Mouse (Mus musculus) C2C12 (cell line): Measurements from ENCODE around the gene Spty2d1. TPM values are rescaled to one million over a fixed set of nuclear protein-coding genes. Genes with fewer than 3 reads are reported as not detected.

Experiments
- H3K27me3 ChIP-seq: one replicate; pipeline ENCODE4 v1.6.1; 2011; ENCODE audit not compliant: control insufficient read depth, insufficient read depth, insufficient read length
- H3K36me3 ChIP-seq: one replicate; pipeline ENCODE4 v1.6.1; 2011; ENCODE audit not compliant: control insufficient read depth, insufficient read depth
- H3K4me3 ChIP-seq: one replicate; pipeline ENCODE4 v1.5.1; 2011; ENCODE audit warnings: mild to moderate bottlenecking, control low read depth; ENCODE audit not compliant: poor library complexity, insufficient read depth, severe bottlenecking
- H3K79me2 ChIP-seq: one replicate; pipeline ENCODE4 v1.6.1; 2011; ENCODE audit not compliant: control insufficient read depth, insufficient read depth
- H3K79me3 ChIP-seq: one replicate; pipeline ENCODE4 v1.6.1; 2011; ENCODE audit warnings: low read depth, control low read depth
- H3ac ChIP-seq: one replicate; pipeline ENCODE3; 2011; ENCODE audit warnings: low read depth; ENCODE audit not compliant: control insufficient read depth, insufficient read length
- CEBPB ChIP-seq: IDR thresholded peaks from one replicate; pipeline ENCODE4 v1.6.1; 2011; ENCODE audit warnings: low read depth, mild to moderate bottlenecking, control low read depth, moderate library complexity
- CTCF ChIP-seq: IDR thresholded peaks from one replicate; pipeline ENCODE4 v1.5.1; 2011; ENCODE audit not compliant: control insufficient read depth, insufficient read depth, insufficient read length
- FOSL1 ChIP-seq: IDR thresholded peaks from one replicate; pipeline ENCODE4 v1.8.0; 2011; ENCODE audit warnings: mild to moderate bottlenecking, low read length; ENCODE audit not compliant: poor library complexity, insufficient read depth, severe bottlenecking
- MAX ChIP-seq: IDR thresholded peaks from one replicate; pipeline ENCODE4 v1.6.1; 2011; ENCODE audit warnings: mild to moderate bottlenecking, control low read depth
- MYOD1 ChIP-seq: IDR thresholded peaks from one replicate; pipeline ENCODE4 v1.6.1; 2011; ENCODE audit warnings: low read depth; ENCODE audit not compliant: control insufficient read depth, insufficient read length
- MYOG ChIP-seq: IDR thresholded peaks from one replicate; pipeline ENCODE4 v1.6.1; 2011; ENCODE audit not compliant: control insufficient read depth, insufficient read length; ENCODE audit errors: extremely low read depth
- USF1 ChIP-seq: IDR thresholded peaks from one replicate; pipeline ENCODE4 v1.6.1; 2011; ENCODE audit warnings: low read depth, mild to moderate bottlenecking, control low read depth, moderate library complexity
- polyA plus RNA-seq: library from polyadenylated mRNA; unstranded; fragments of >200 nt; fragmentation: generic; extraction: Trizol; gene quantifications from one replicate; pipeline ENCODE4 v1.2.1, GENCODE M21; 2012; ENCODE audit warnings: missing spikeins

Gene Spty2d1
- polyA plus RNA-seq, 1 experiment, result 5.3 TPM

DNA sequence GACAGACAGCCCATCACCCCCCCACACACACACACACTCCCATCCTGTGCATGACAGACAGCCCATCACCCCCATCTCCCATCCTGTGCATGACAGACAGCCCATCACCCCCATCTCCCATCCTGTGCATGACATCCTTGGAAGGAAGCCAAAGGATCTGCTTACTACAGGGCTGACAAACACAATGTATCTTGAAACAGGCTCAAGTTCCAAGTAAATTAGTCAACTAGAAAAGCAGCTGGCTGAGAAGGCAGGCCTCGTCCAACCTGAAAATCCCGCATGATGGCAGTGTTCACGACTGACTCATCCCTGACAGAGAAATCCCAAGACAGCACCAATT lies 7.6 kb downstream of the Spty2d1 start:
- H3K79me2 ChIP-seq, result peaks cover 75% of the 10 kb centered on the region
- H3ac ChIP-seq, result no peak overlapping the region
- no peak overlapping the region for H3K4me3 ChIP-seq
- TF ChIP-seq MYOD1 (peak; percentile 57), CEBPB (no peak)
- peaks cover 41% of the 10 kb centered on the region for H3K79me3 ChIP-seq
- peaks cover 22% of the 10 kb centered on the region for H3K36me3 ChIP-seq
- H3K27me3 ChIP-seq, result no peaks in the 10 kb centered on the region

DNA sequence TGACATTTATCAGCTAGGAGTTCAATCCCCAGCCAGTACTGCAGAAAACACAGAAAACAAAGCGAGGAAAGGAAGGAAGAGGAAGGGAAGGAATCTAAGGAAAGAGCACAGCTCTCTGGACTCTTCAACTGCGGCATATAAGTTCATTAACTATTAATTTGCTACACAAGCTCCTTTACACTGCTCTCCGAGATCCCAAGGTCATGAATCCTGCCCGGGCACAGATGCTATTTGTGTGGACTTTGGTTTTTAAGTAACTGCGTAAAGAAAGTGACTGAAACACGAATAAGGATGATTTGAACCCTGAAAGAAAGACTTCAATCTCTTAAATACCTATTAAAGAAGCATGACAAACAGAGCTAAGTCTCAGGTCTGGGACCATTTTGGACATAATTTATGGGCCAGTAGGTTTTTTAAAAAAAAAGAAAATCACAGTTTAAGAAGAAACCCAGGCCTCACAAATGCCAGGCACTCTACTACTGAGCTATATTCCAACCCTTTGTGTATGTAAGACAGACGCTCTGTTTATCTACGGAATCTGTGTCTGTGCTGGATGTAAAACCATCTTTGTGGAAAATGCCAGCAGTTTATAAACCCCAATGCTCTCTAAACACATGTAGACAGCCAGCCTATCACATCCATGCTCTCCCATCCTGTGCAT lies 8.1 kb downstream of the Spty2d1 start:
- Histone ChIP-seq H3K27me3 (no peaks in the 10 kb centered on the region), H3K4me3 (no peak overlapping the region), H3K79me2 (peaks cover 70% of the 10 kb centered on the region), H3ac (no peak overlapping the region), H3K36me3 (peaks cover 26% of the 10 kb centered on the region), H3K79me3 (peaks cover 37% of the 10 kb centered on the region)
- TF ChIP-seq CEBPB (no peak), MYOG (no peak), CTCF (no peak), MYOD1 (no peak), USF1 (no peak), FOSL1 (no peak), MAX (no peak)

DNA sequence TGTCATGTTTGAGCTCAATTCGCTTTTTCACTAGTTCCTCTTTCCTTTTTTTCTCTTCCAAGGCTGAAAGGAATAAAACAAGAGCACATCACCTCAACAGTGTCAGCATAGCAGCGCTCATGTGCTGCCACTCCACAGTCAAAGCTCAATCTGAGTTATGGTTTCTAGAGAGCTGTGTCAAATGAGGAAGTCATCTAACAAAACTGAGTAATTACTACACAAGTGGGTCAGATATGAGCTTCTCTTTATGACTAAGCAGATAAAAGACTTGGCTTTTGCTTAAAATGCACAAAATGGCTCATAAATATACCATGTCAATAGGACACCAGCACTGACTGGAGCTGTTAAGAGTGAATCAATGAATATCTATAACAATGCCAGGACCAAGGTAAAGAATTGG lies 9.3 kb downstream of the Spty2d1 start:
- H3K79me2 ChIP-seq, result peaks cover 58% of the 10 kb centered on the region
- peaks cover 26% of the 10 kb centered on the region for H3K79me3 ChIP-seq
- H3K36me3 ChIP-seq, result peaks cover 38% of the 10 kb centered on the region
- no peak overlapping the region for H3K4me3 ChIP-seq
- no peak overlapping the region for H3ac ChIP-seq
- TF ChIP-seq FOSL1 (no peak), MAX (no peak), MYOG (no peak), CEBPB (no peak), MYOD1 (no peak), CTCF (no peak), USF1 (no peak)
- no peaks in the 10 kb centered on the region for H3K27me3 ChIP-seq

DNA sequence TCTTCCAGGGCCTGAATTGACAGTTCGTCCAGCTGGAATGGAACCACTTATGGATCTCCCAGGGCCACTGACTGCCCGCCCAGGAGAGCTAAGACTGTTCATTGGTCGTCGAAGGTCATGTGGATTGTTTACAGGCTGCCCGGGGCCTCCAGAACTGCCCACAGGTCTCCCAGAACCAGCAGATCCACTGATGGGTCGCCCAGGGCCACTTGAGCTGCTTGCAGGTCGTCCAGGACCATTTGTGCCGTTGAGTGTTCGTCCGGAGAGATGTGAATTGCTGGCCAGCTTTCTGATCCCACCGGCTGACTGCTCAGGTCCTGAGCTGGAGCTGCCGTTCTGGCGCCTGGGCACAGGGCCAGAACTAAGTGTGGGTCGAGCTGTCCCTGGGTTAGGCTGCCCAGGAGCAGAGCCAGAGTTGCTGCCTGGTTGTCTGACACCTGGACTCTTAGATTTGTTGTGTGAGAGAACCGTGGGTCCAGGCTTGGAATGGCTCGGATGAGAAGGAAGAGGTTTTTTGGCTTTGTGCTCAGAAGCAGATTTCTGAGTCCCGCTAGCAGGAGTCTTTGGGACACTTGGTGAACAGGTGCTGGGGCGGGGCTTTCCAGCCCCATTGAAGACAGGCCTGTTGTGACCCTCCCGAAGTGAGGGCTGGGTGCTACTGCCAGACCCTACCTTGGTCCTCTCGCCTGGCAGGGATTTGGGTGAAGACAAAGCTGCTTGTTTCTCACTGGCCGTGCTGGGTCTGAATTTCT lies 10.4 kb downstream of the Spty2d1 start:
- Histone ChIP-seq H3K27me3 (no peaks in the 10 kb centered on the region), H3ac (no peak overlapping the region), H3K4me3 (no peak overlapping the region), H3K36me3 (peaks cover 48% of the 10 kb centered on the region), H3K79me2 (peaks cover 47% of the 10 kb centered on the region), H3K79me3 (peaks cover 15% of the 10 kb centered on the region)
- TF ChIP-seq FOSL1, result no peak
- no peak for TF ChIP-seq CEBPB
- TF ChIP-seq USF1, result no peak
- TF ChIP-seq CTCF, result no peak
- TF ChIP-seq MAX, result no peak
- TF ChIP-seq MYOG, result no peak
- no peak for TF ChIP-seq MYOD1

DNA sequence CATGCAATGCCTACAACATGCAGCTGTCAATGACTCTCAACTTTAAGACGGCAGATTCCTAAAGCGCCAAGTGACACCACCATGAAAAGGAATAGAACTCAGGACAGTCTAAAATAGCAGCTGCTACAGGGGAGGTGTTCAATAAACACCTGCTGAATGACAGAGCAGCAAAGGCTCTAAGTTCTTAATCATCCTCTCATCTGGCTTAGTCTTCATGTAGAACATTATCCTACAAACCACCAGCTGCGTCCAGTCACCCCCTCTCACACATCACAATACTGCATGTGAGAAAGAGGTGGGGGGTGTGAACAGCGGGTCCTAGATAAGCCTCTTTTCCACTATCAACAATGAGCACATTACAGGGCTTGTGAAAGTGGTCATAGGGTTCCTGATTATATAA lies 11.2 kb downstream of the Spty2d1 start:
- no peak overlapping the region for H3K4me3 ChIP-seq
- H3K27me3 ChIP-seq, result no peaks in the 10 kb centered on the region
- no peak for TF ChIP-seq MAX
- TF ChIP-seq MYOD1, result no peak
- no peak for TF ChIP-seq CTCF
- TF ChIP-seq FOSL1, result no peak
- no peak for TF ChIP-seq USF1
- no peak for TF ChIP-seq CEBPB
- TF ChIP-seq MYOG, result no peak
- peaks cover 10% of the 10 kb centered on the region for H3K79me3 ChIP-seq
- no peak overlapping the region for H3ac ChIP-seq
- H3K79me2 ChIP-seq, result peaks cover 39% of the 10 kb centered on the region
- H3K36me3 ChIP-seq, result peaks cover 55% of the 10 kb centered on the region

DNA sequence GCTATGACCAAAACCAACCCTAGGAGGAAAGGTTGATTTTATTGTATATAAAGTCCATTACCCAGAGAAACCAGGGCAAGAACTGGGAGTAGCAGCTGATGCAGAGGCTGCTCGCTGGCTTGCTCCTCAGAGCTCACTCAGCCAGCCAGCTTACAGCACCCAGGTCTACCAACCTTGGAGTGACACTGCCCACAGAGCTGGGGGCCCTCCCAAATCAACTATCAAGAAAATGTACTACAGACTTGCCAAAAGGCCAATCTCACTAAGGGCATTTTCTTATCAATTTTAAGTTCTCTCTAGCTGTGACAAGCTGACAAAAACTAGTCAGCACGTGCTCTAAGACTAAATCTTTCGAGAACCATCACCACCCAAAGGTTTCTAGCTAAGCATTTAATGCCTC lies 12.7 kb downstream of the Spty2d1 start:
- Histone ChIP-seq H3K79me2 (peaks cover 25% of the 10 kb centered on the region), H3K79me3 (peaks cover 4% of the 10 kb centered on the region), H3K4me3 (no peak overlapping the region), H3ac (no peak overlapping the region), H3K36me3 (peaks cover 59% of the 10 kb centered on the region), H3K27me3 (no peaks in the 10 kb centered on the region)
- TF ChIP-seq USF1, result no peak
- TF ChIP-seq MYOG, result no peak
- TF ChIP-seq MYOD1, result no peak
- no peak for TF ChIP-seq CTCF
- TF ChIP-seq CEBPB, result no peak
- no peak for TF ChIP-seq MAX
- no peak for TF ChIP-seq FOSL1
